Mouse (Mus musculus) forelimb bud, embryonic 11.5 days (tissue): ENCODE measurements around the gene Dhx40.
"Not testable (repeated sequence)": the region's sequence is repeated elsewhere in the genome, so short reads cannot be mapped to it uniquely, and the experiment has no call there.

Experiments
- DNase-seq: peaks from one replicate; pipeline ENCODE4 v3.0.0-alpha.2; 2012; ENCODE audit warnings: low read depth, low spot score

Dhx40 gene

GRCm38 (mm10) chr11:86751010-86751409 lies 56.5 kb downstream of the Dhx40 start:
- no peak for DNase-seq

- DNase-seq = no peak
These were observed 57.6 kb downstream of the Dhx40 start for GRCm38 (mm10) chr11:86749776-86750423.

GRCm38 (mm10) chr11:86745634-86746404 lies 61.7 kb downstream of the Dhx40 start:
- DNase-seq = no peak

- DNase-seq = no peak
These were observed 64.9 kb downstream of the Dhx40 start for GRCm38 (mm10) chr11:86742605-86743004.

GRCm38 (mm10) chr11:86741505-86741904 lies 66.0 kb downstream of the Dhx40 start:
- no peak for DNase-seq

GRCm38 (mm10) chr11:86739470-86739869 lies 68.1 kb downstream of the Dhx40 start:
- DNase-seq = no peak

GRCm38 (mm10) chr11:86738956-86739355 lies 68.6 kb downstream of the Dhx40 start:
- no peak for DNase-seq

GRCm38 (mm10) chr11:86738308-86738707 lies 69.2 kb downstream of the Dhx40 start:
- not testable (repeated sequence) for DNase-seq

GRCm38 (mm10) chr11:86737301-86738000 lies 70.1 kb downstream of the Dhx40 start:
- no peak for DNase-seq

GRCm38 (mm10) chr11:86734993-86735392 lies 72.6 kb downstream of the Dhx40 start:
- no peak for DNase-seq

GRCm38 (mm10) chr11:86734241-86734939 lies 73.2 kb downstream of the Dhx40 start:
- DNase-seq = no peak

GRCm38 (mm10) chr11:86731443-86731842 lies 76.1 kb downstream of the Dhx40 start:
- no peak for DNase-seq

GRCm38 (mm10) chr11:86725607-86726006 lies 81.9 kb downstream of the Dhx40 start:
- no peak for DNase-seq

GRCm38 (mm10) chr11:86724982-86725381 lies 82.6 kb downstream of the Dhx40 start:
- no peak for DNase-seq

GRCm38 (mm10) chr11:86724004-86724403 lies 83.5 kb downstream of the Dhx40 start:
- no peak for DNase-seq

GRCm38 (mm10) chr11:86719390-86719789 lies 88.2 kb downstream of the Dhx40 start:
- no peak for DNase-seq
